Mouse (Mus musculus): ENCODE measurements at regions not wholly inside any gene's neighbourhood (a gene's known extent, or its start where the extent isn't known, plus 50 kb on each side); places are given as distances from the start of the nearest gene placed in this dataset.

DNA sequence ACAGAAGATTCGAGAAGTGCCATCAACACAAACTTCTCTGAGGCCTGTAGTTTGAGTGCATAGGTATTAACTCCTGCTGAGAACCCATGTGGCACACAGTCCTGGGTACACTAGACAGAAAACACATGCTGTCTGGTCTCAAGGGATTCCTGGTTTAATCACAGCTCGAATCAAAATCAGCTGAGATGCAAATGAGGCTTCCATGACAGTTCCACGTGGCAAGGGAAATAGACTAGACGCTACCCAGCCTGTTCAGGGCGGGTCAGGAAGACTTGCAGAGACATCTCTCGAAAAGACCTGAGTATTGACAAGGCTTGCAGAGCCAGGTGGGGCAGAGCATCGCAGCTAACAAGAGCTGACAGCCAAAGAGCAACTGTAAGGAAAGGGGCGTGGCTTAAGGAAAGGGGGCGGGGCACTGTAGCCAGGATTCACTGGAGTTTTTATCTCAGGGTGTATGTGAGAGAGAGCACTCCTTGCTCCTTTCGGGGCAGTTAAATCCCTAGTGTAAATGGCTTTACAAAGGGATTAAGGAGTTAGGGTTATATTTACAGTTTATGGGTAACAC, 173.2 kb downstream of the Rpap3 start:
- no peak overlapping the region for H3K4me2 ChIP-seq (ENCODE audit: low read depth, severe bottlenecking)
- no peaks in the 10 kb centered on the region for H3K27me3 ChIP-seq (ENCODE audit: control insufficient read depth, insufficient read depth, low read length)
- WGBS: 69% methylated on average over 10 of the region's 10 CpGs
- no peak for DNase-seq (ENCODE audit: low spot score)
- H3K4me1 ChIP-seq (ENCODE audit: control insufficient read depth, insufficient read depth, low read length): no peaks in the 10 kb centered on the region
- ATAC-seq (ENCODE audit: insufficient number of reproducible peaks, low FRiP score, low TSS enrichment, low read depth): no peak
- no peak overlapping the region for H3K9ac ChIP-seq (ENCODE audit: low read length)
- no peak overlapping the region for H3K4me3 ChIP-seq (ENCODE audit: low read depth, low read length)
- no peaks in the 10 kb centered on the region for H3K9me3 ChIP-seq (ENCODE audit: control insufficient read depth, low read length)
- no peaks in the 10 kb centered on the region for H3K36me3 ChIP-seq (ENCODE audit: control insufficient read depth, insufficient read depth, low read length)
- no peak overlapping the region for H3K27ac ChIP-seq (replicated peaks; ENCODE audit: low read depth, low read length)

- Histone ChIP-seq H3K36me3 (ENCODE audit: control insufficient read depth, insufficient read depth, low read length) (no peaks in the 10 kb centered on the region), H3K27me3 (ENCODE audit: control insufficient read depth, insufficient read depth, low read length) (no peaks in the 10 kb centered on the region), H3K4me3 (ENCODE audit: low read depth, low read length) (no peak overlapping the region), H3K9me3 (ENCODE audit: control insufficient read depth, low read length) (no peaks in the 10 kb centered on the region), H3K27ac (replicated peaks; ENCODE audit: low read depth, low read length) (no peak overlapping the region), H3K4me1 (ENCODE audit: control insufficient read depth, insufficient read depth, low read length) (no peaks in the 10 kb centered on the region), H3K4me2 (ENCODE audit: low read depth, severe bottlenecking) (no peak overlapping the region), H3K9ac (ENCODE audit: low read length) (no peak overlapping the region)
- DNase-seq (ENCODE audit: low spot score) (no peak), ATAC-seq (ENCODE audit: insufficient number of reproducible peaks, low FRiP score, low TSS enrichment, low read depth) (no peak)
- 85% methylated on average over 11 of the region's 11 CpGs for WGBS
Observed at GRCm38 (mm10) chr15:97528291-97529050, 177.2 kb downstream of the Rpap3 start.

DNA sequence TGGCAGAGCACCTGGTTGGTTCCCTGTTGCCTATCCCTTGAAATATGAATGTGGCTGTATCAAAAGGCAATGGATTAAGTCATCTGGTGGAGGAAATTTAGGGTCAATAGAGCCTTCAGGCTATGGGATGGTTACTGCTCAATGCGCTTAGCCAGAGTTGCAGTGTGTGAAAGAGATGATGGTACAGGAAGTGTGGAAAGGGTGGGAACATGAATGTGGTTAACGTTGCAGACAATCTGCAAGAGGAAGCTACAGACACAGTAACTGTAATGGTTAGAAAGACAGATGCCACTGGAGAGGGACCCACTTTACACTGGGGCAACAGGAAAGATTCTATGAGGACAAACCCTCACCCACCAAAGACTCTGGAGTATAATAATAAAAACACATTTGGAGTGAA, 185.2 kb downstream of the Rpap3 start:
- 84% methylated on average over 2 of the region's 2 CpGs for WGBS
- H3K27ac ChIP-seq (replicated peaks; ENCODE audit: low read depth, low read length): no peak overlapping the region
- no peaks in the 10 kb centered on the region for H3K36me3 ChIP-seq (ENCODE audit: control insufficient read depth, insufficient read depth, low read length)
- ATAC-seq (ENCODE audit: insufficient number of reproducible peaks, low FRiP score, low TSS enrichment, low read depth) (no peak), DNase-seq (ENCODE audit: low spot score) (no peak)
- H3K9me3 ChIP-seq (ENCODE audit: control insufficient read depth, low read length): no peaks in the 10 kb centered on the region
- H3K4me1 ChIP-seq (ENCODE audit: control insufficient read depth, insufficient read depth, low read length): no peaks in the 10 kb centered on the region
- H3K27me3 ChIP-seq (ENCODE audit: control insufficient read depth, insufficient read depth, low read length): no peaks in the 10 kb centered on the region
- H3K4me3 ChIP-seq (ENCODE audit: low read depth, low read length): no peak overlapping the region
- no peak overlapping the region for H3K4me2 ChIP-seq (ENCODE audit: low read depth, severe bottlenecking)
- no peak overlapping the region for H3K9ac ChIP-seq (ENCODE audit: low read length)

GRCm38 (mm10) chr15:97519919-97520345, 185.7 kb downstream of the Rpap3 start:
- no peaks in the 10 kb centered on the region for H3K36me3 ChIP-seq (ENCODE audit: control insufficient read depth, insufficient read depth, low read length)
- H3K27ac ChIP-seq (replicated peaks; ENCODE audit: low read depth, low read length): no peak overlapping the region
- no peak overlapping the region for H3K9ac ChIP-seq (ENCODE audit: low read length)
- no peaks in the 10 kb centered on the region for H3K4me1 ChIP-seq (ENCODE audit: control insufficient read depth, insufficient read depth, low read length)
- no peak overlapping the region for H3K4me3 ChIP-seq (ENCODE audit: low read depth, low read length)
- 86% methylated on average over 8 of the region's 8 CpGs for WGBS
- H3K27me3 ChIP-seq (ENCODE audit: control insufficient read depth, insufficient read depth, low read length): no peaks in the 10 kb centered on the region
- H3K4me2 ChIP-seq (ENCODE audit: low read depth, severe bottlenecking): no peak overlapping the region
- DNase-seq (ENCODE audit: low spot score) (no peak), ATAC-seq (ENCODE audit: insufficient number of reproducible peaks, low FRiP score, low TSS enrichment, low read depth) (no peak)
- H3K9me3 ChIP-seq (ENCODE audit: control insufficient read depth, low read length): no peaks in the 10 kb centered on the region

DNA sequence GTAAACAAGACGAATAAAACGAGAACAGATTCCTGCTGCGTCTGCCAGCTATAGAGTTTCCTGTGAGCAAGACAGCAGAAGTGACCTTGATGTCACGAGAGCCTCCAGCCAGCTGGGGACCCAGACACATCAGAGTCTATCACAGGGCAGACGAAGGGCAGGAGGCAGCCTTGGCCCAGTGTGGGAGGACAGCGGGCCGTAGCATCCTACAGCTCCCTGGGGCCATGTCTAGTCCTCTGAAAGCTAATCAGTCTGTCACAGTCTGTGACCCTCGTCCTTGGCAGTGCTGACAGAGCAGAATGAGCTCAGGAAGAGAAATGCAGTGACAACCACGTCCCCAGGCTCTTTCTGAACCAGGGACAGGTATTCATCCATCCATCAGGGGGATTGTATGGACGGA, 187.7 kb downstream of the Rpap3 start:
- Histone ChIP-seq H3K36me3 (ENCODE audit: control insufficient read depth, insufficient read depth, low read length) (no peaks in the 10 kb centered on the region), H3K9me3 (ENCODE audit: control insufficient read depth, low read length) (no peaks in the 10 kb centered on the region), H3K27me3 (ENCODE audit: control insufficient read depth, insufficient read depth, low read length) (no peaks in the 10 kb centered on the region), H3K27ac (replicated peaks; ENCODE audit: low read depth, low read length) (no peak overlapping the region), H3K4me3 (ENCODE audit: low read depth, low read length) (no peak overlapping the region), H3K9ac (ENCODE audit: low read length) (no peak overlapping the region), H3K4me1 (ENCODE audit: control insufficient read depth, insufficient read depth, low read length) (no peaks in the 10 kb centered on the region), H3K4me2 (ENCODE audit: low read depth, severe bottlenecking) (no peak overlapping the region)
- DNase-seq (ENCODE audit: low spot score): no peak
- no peak for ATAC-seq (ENCODE audit: insufficient number of reproducible peaks, low FRiP score, low TSS enrichment, low read depth)
- WGBS: 65% methylated on average over 10 of the region's 10 CpGs

DNA sequence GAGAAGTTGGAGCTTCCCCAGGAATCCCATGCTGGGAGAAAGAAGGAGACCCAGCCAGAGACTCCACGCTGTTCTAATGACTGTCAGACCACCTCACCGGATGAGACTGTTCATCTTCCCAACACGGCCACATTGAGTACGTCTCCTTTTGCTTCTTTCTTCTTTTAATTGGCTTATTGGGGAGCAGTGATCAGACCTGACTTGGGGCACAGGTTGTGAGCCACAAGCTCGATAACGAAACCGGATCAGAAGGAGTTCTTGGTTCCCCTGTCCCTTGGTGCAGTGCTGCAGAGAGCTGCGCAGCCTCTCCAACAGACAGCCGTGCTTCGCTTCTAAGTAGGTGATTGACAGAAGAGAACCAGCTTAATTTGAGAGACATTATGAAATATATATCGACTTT, 188.4 kb downstream of the Rpap3 start:
- no peak for ATAC-seq (ENCODE audit: insufficient number of reproducible peaks, low FRiP score, low TSS enrichment, low read depth)
- Histone ChIP-seq H3K27ac (replicated peaks; ENCODE audit: low read depth, low read length) (no peak overlapping the region), H3K4me1 (ENCODE audit: control insufficient read depth, insufficient read depth, low read length) (no peaks in the 10 kb centered on the region), H3K36me3 (ENCODE audit: control insufficient read depth, insufficient read depth, low read length) (no peaks in the 10 kb centered on the region), H3K4me2 (ENCODE audit: low read depth, severe bottlenecking) (no peak overlapping the region), H3K9me3 (ENCODE audit: control insufficient read depth, low read length) (no peaks in the 10 kb centered on the region), H3K4me3 (ENCODE audit: low read depth, low read length) (no peak overlapping the region), H3K9ac (ENCODE audit: low read length) (no peak overlapping the region), H3K27me3 (ENCODE audit: control insufficient read depth, insufficient read depth, low read length) (no peaks in the 10 kb centered on the region)
- WGBS: 91% methylated on average over 11 of the region's 11 CpGs
- DNase-seq (ENCODE audit: low spot score): no peak

DNA sequence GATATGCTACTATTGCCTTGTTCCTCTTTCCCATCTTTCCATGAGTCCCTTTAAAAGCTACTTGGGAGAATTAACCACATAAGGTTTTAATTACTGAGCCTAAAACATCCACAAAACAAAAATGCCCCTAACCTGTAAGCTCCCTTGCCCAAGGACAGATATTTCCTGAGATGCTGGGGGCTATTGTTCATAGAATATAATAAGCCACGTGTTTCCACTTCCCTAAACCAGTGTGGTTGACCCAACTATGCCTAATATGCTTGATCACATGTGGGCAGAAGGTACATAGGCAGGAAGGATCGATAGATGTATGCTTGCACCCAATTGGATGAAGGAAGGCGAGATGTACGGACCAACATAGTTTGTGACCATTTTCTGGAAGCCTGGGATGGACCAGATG, 189.9 kb downstream of the Rpap3 start:
- Histone ChIP-seq H3K27ac (replicated peaks; ENCODE audit: low read depth, low read length) (no peak overlapping the region), H3K9me3 (ENCODE audit: control insufficient read depth, low read length) (no peaks in the 10 kb centered on the region)
- ATAC-seq (ENCODE audit: insufficient number of reproducible peaks, low FRiP score, low TSS enrichment, low read depth): no peak

GRCm38 (mm10) chr15:97507656-97508306, 197.8 kb downstream of the Rpap3 start:
- Histone ChIP-seq H3K9ac (ENCODE audit: low read length) (no peak overlapping the region), H3K36me3 (ENCODE audit: control insufficient read depth, insufficient read depth, low read length) (no peaks in the 10 kb centered on the region), H3K9me3 (ENCODE audit: control insufficient read depth, low read length) (no peaks in the 10 kb centered on the region; the same call in 1 of the 2 replicates), H3K4me1 (ENCODE audit: control insufficient read depth, insufficient read depth, low read length) (no peaks in the 10 kb centered on the region), H3K27me3 (ENCODE audit: control insufficient read depth, insufficient read depth, low read length) (no peaks in the 10 kb centered on the region), H3K27ac (replicated peaks; ENCODE audit: low read depth, low read length) (no peak overlapping the region), H3K4me3 (ENCODE audit: low read depth, low read length) (no peak overlapping the region), H3K4me2 (ENCODE audit: low read depth, severe bottlenecking) (no peak overlapping the region)
- no peak for ATAC-seq (ENCODE audit: insufficient number of reproducible peaks, low FRiP score, low TSS enrichment, low read depth)
- WGBS: 91% methylated on average over 16 of the region's 16 CpGs
- no peak for DNase-seq (ENCODE audit: low spot score)

More for the DNA sequence above, 189.9 kb downstream of the Rpap3 start:
- Histone ChIP-seq H3K9ac (ENCODE audit: low read length) (no peak overlapping the region), H3K36me3 (ENCODE audit: control insufficient read depth, insufficient read depth, low read length) (no peaks in the 10 kb centered on the region), H3K4me2 (ENCODE audit: low read depth, severe bottlenecking) (no peak overlapping the region), H3K27me3 (ENCODE audit: control insufficient read depth, insufficient read depth, low read length) (no peaks in the 10 kb centered on the region), H3K4me3 (ENCODE audit: low read depth, low read length) (no peak overlapping the region), H3K4me1 (ENCODE audit: control insufficient read depth, insufficient read depth, low read length) (no peaks in the 10 kb centered on the region)
- no peak for DNase-seq (ENCODE audit: low spot score)
- WGBS: 83% methylated on average over 4 of the region's 4 CpGs

Data from limb, embryonic 11.5 days (tissue).